Mouse (Mus musculus): ENCODE results near the gene Fbxw21.
"Not testable (repeated sequence)": the region's sequence is repeated elsewhere in the genome, so short reads cannot be mapped to it uniquely, and the experiment has no call there.

Gene Fbxw21

DNA sequence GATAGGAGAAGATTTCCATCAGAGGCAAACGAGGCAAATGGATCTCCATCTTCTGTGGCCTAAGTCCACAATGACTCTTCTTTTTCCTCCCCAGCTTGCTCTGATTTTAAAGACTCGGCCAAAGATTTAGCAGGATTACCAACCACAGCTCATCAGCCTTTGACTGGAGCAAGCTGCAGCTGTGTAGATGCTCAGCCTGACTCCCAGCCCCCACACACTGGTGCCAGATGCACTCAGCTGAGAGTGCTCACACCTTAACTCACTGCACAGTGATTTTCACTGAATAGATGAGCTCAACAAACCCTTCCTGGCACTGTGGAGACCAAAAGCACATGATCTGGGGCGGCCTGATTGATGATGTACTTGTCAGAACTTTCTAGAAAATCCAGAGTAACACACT is at the start of gene Fbxw21:
Fbxw21 (minus strand) TSS at position 101 of the 400 bp plus-strand sequence.
- no peak for DNase-seq (ENCODE audit: low spot score)

DNA sequence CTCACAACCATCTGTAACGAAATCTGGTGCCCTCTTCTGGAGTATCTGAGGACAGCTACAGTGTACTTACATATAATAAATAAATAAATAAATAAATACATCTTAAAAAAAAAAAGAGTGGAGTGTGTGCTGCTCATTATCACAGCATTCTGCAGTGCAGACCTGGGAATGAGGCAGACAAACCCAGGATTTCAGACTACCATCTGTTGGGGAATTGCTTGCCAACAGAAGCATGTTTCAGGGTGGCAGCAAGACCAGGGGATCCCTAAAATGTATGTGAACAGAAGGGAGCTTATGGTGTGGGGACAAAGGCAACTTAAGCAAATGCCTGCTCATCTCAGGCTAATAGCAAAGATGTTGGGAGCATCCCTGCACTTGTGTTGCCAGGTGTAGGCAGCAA is 39.5 kb upstream of the Fbxw21 start:
- DNase-seq (ENCODE audit: low spot score): not testable (repeated sequence)

DNA sequence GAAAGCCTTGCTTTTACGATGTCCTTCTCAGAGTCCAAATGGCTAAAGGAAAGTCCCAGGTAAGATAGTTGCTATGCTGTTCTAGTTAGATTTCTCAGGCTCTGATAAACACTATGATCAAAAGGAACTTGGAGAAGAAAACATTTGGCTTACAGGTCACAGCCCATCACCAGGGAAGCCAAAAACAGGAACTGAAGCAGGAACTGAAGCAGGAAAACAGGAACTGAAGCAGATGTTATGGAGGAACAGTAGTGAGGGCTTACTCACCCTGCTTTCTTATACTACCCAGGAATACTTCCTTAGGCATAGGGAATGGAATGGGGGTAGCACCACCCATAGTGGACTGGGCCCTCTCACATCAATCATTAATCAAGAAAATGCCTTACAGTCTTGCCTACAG is 38.5 kb upstream of the Fbxw21 start:
- no peak for DNase-seq (ENCODE audit: low spot score)

DNA sequence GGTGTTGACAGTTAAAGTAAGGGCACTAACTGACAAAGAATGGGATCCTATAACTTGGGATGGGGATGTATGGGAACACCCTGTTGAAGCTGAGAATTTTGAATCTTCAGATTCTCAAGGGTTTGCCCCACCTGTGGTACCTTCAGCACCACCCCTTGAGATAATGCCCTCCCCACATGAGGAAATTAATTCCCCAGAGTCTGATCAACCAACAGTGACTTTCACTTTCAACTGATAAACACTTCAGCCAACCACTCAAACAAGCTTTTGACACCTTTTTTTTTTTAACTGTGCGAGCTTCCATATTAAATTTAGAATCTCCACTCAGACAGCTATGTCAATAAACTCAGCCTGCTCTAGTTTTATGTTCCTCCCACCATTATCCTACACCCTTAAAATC is 37.5 kb upstream of the Fbxw21 start:
- no peak for DNase-seq (ENCODE audit: low spot score)

DNA sequence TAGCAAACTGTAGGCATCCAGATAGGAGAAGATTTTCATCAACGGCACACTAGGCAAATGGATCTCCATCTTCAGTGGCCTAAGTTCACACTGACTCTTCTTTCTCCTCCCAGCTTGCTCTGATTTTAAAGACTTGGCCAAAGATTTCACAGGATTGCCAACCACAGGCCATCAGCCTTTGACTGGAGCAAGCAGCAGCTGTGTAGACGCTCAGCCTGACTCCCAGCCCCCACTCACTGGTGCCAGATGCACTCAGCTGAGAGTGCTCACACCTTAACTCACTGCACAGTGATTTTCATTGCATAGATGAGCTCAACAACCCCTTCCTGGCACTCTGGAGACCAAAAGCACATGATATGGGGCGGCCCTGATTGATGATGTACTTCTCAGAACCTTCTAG is 34.0 kb upstream of the Fbxw21 start, which contains the start of gene Fbxw13:
Fbxw13 (minus strand) TSS at position 101 of the 400 bp plus-strand sequence.
- not testable (repeated sequence) for DNase-seq (ENCODE audit: low spot score)

DNA sequence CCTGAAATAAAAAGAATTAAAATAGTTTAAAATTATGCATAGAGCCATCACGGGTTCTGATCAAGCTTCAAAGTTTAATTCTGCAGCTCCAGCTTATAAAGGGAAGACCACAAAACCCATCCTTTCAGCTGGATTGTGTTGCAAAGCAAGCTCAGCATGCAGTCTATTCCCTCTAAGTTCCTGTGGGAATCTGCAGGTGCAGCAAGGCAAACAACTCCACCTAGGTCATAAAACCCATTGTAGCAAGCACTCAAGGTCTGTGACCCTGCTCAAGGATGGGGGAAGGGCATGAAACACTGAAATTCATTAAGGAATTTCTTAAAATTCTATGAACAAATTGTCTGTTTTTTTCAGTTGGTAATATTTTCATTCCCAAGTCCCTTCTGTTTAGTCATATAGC is 15.4 kb upstream of the Fbxw21 start:
- no peak for DNase-seq (ENCODE audit: low spot score)

DNA sequence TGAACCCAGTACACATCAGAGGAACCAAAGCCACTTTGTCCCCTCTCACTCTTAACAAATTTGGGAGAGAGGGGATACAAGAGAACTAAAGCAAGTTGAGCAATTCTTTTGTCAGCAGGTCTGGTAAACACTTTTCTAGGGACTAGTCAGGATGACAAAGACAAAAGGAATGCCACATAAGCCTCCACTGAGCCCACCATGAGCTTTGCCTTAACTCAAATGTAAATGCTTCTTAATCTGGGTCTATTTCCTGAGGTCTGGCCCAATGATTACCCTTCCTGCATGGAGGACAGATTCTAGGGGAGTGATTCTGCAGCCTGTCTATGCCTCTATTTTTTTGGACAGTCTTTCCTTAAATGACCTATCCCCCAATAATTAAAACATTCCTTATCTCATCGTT is 14.5 kb upstream of the Fbxw21 start:
- DNase-seq (ENCODE audit: low spot score): no peak

DNA sequence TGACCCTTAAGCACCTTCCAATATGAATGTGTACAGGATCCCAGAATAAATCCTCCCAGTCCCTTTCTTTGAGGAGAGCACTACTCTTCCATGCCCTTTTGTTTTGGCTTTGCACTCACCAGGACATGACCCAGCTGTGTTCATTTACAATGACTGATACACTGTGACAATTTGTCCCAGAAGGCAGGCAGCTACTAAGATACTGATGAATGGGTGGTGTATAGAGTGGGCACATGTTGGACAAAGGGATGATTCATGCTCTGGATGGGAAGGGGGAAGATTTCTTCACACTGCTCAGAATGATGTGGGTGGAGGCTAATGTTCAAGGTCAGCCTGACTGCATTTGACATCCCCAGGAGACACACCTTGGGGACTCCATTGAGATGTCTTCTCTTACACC is 5.5 kb upstream of the Fbxw21 start:
- no peak for DNase-seq (ENCODE audit: low spot score)

DNA sequence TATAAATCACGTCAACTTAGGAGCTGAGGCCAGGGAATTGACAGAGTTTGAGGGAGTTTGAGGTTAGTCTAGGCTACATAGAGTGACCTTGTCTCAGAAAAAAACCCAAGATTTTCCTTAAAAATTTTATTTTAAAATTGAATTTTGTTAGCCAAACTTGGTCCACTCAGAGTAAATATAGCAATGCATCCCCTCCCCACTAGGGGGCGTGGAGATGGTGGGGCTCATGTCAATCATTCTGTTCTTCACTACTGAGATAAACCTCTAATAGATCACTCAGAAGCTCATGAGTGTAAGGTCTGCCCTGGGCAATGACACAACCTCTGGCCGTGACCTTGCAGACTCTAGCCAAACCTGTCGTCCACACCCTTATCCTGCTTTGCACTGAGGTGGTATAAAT is 21.4 kb downstream of the Fbxw21 start:
- DNase-seq (ENCODE audit: low spot score): not testable (repeated sequence)

DNA sequence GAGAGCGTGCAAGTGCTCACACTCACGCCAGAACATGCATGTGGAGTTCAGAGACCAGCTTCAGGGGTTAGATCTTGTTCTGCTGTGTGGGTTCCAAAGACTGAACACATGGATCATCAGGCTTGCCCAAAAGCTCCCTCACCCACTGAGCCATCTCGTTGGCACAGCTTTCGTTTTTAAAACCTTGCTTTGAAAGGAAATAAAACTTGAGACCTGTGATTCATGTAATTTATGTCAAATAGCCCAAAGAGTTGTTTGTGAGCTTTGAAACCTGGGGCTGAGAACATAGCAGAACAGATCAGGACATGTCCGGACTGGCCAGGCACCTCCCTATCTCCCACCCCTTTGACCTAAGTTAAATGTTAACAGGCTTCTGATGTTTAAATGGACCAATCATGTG is 31.8 kb downstream of the Fbxw21 start:
- DNase-seq (ENCODE audit: low spot score): no peak

DNA sequence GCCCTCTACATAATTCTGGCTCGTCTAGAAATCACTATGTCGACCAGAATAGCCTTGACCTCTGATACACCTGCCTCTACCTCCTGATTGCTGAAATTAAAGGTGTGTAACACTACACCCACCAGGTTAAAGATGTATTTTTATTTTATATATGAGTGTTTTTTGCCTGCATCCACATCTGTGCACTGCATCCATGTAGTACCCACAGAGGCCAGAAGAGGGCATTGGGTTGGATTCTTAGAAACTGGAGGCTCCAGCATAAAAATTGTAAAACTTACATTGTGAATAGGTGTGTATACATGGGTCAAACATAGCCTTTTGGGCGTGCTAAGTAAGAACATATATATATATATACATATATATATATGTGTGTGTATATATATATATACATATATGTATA is 33.6 kb downstream of the Fbxw21 start:
- no peak for DNase-seq (ENCODE audit: low spot score)

DNA sequence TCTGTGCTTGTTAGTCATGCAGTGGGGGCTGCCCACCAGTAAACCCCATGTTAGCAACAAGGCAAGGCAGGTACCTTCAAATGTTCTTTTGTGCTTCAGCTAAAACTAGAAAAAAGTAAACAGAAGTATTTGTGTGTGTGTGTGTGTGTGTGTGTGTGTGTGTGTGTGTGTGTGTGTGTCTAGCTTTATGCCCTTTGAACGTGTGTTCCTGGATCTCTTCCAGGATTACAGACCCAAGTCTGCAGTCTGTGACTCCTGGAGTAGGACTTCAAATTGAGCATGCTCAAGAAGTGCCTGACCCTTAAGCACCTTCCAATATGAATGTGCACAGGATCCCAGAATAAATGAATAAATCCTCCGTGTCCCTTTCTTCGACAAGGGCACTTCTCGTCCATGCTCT is 34.8 kb downstream of the Fbxw21 start:
- no peak for DNase-seq (ENCODE audit: low spot score)

DNA sequence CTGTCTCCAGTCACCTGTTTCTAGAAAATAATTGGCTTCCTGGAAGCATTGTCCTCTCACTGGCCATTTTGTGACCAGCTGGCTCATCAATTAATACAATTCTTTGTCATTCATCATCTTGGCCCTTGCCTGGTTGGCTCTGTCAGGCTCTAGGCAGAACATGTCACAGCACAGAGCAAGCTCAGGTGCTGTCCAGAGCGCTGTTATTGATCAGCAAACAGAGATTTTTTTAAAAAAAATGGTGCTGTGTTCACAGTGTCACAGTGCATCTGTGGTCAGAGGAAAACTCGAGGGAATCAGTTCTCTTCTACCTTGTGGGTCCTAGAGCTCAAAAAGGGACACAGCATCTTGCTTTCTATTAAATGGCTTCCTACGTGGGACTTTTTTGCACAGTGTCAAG is 36.4 kb downstream of the Fbxw21 start:
- no peak for DNase-seq (ENCODE audit: low spot score)

DNA sequence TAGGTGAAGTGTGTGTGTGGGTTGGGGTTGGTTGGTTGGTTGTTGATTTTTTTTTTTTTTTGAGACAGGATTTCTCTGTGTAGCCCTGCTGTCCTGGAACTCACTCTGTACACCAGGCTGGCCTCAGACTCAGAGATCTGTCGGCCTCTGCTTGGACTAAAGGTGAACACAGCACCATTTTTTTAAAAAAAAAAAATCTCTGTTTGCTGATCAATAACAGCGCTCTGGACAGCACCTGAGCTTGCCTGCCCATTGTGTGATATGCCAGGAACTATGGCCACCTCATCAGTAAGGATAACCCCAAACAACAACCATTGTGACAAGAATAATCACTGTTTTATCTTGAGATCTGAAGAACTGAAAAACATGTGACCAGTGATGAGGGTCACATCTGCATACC is 36.8 kb downstream of the Fbxw21 start:
- DNase-seq (ENCODE audit: low spot score): no peak

DNA sequence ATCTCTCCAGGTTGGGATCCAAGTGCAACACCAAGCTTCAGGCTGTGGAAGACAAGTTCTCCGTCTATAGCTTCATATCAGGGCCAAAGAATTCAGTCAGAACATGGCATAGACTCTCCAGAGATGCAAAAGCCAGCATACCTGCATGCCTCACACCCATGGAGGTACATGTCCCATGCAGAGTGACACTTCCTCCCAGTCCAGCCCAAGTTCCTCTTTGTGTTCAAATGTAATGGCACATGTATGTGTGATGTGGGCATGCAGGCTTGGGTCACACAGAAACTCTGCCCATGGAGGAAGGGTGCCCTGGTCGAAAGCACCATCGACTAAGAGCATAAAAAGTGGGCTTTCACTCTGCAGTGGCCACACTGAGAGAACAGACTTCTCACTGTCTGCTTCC is 37.7 kb downstream of the Fbxw21 start:
- no peak for DNase-seq (ENCODE audit: low spot score)

DNA sequence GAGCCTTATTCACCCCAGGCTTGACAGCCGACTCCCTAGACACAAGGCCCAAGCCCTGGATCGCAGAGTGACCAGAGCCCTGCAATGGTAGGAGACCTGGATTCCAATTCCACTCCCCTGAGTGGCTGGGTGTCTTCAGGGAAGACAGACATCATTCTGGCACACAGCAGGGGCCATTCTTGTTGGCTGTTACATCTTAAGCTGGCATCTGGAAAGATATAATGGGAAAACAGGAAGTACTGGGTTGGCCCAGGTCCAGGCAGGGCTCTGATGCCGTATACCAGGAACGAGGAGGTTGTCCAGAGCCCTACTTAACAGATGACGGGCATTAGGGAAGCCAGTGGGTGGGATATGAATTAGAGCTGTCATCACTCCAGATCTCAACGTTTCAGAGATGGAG is 38.6 kb downstream of the Fbxw21 start:
- DNase-seq (ENCODE audit: low spot score): no peak

DNA sequence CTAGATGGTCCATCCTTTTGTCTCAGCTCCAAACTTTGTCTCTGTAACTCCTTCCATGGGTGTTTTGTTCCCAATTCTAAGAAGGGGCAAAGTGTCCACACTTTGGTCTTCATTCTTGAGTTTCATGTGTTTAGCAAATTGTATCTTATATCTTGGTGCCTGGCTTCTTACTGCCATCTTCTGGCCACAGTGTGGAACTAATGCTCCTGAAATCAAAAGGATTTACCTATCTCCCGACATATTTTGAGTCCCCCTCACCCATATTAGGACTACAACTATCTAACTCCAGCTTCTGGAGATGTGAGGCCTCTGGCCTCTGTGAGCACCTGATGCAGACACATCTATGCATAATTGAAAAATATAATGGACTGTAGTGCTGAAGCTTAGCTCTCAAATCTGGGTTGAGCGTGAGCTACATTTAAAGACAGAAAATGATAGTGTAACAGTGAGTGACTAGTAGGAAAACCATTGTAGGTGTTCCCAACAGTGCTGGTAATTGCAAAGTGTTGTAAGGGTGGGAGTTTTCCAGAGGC is 39.2 kb downstream of the Fbxw21 start:
- DNase-seq (ENCODE audit: low spot score): no peak

DNA sequence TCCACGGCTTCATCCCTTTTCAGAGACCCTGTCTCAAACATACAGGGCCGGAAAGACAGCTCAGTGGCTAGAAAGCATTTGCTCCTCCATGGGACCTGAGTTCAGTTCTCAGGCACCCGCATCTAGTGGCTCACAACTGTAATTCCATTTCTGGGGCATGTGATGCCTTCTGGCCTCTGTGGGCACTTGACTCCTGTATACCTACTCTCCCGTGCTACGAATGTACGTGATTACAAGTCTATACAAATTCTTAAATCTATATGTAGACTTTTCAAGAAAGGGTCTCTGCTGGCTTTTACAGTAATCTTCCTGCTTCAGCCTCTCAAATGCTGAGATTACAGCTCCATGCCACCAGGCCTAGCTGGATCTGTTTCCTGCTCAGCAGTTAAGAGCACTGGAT is 40.9 kb downstream of the Fbxw21 start:
- DNase-seq (ENCODE audit: low spot score): no peak

DNA sequence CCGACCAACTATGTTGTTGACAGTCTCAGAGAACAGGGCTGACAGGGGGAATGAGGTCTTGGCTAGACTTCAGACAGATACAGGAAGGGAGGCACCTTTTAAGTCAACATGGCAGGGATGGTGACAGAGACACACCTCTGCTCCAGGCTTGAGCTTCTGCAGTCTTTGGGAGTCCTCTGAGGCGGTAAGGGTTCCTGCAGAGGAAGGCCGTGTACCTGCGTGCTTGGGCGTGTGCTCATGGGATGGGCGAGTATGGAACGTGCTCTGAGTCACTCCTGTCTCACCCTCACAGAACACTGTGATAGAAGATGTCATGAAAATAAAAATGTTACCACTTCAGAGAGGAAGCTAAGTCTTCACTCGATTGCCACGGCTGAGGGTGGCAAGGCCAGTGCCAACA is 42.3 kb downstream of the Fbxw21 start:
- no peak for DNase-seq (ENCODE audit: low spot score)

DNA sequence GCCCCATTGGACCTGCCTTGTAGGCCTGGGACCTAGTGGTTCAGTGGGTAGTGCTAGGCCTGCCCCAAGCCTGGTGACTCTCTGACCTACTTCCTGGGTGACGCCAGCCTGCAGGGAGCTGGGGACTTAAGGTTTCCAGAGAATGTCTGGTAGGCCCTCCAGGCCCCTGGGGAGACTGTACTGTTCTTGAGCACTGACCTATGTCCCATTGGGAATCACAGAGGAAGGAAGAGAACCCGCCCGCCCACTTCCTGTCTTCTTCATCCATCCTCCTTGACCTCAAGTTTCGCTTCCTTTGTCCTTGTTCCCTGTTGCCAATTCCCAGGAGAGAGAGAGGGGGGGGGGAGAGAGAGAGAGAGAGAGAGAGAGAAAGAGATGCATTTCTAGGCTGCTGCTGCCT is 43.7 kb downstream of the Fbxw21 start:
- DNase-seq (ENCODE audit: low spot score): no peak

DNA sequence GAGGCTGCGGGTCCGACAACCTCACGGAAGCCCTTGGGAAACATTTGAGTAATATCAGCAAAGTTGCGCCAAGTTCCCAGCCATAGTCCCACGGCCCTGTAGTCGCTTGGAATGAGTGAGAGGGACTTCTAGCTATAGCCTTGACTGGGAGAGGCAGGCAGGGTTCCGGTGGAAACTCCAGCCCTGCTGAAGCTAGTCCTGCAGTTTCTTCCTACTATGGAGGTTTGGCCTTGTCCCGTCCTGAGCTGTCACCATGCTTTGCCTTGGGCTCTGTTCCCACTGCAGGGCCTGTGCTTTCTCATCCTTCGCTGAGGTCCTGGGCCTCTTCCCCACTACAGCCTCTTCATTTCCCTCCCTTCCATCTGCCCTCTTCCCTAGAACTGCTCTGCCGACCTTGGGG is 45.6 kb downstream of the Fbxw21 start:
- DNase-seq (ENCODE audit: low spot score): no peak

DNA sequence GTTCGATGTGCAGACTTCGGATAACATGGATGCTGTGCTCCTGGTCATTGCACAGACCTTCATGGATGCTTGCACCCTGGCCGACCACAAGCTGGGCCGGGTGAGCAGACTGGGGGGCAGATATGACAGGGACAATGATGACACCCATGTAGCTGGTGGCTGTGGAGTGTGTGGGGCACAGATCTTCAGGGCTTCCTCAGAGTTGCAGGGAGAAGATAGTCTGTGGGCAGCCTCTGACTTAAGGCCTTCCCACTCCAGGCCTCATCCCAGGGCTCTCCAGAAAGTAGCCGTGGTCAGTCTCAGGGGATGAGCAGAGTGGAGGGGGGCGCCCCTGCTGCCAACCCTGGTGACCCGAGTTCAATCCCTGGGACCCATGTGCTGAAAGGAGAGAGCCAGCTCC is 47.0 kb downstream of the Fbxw21 start:
- DNase-seq (ENCODE audit: low spot score): no peak

DNA sequence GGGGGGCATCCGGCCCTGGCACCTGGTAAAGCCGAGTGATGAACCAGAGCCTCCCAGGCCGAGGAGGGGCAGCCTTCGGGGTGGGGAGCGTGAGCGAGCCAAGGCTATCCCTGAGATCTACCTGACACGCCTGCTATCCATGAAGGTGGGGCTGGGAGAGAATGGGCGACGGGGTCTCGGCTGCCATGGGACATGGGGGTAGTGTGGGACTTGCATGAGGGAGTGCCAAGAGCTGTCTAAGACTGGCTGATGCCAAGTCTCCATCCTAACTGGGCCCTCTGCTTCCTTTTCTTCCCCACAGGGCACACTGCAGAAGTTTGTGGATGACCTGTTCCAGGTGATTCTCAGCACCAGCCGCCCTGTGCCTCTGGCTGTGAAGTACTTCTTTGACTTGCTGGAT is 47.6 kb downstream of the Fbxw21 start:
- DNase-seq (ENCODE audit: low spot score): no peak

DNA sequence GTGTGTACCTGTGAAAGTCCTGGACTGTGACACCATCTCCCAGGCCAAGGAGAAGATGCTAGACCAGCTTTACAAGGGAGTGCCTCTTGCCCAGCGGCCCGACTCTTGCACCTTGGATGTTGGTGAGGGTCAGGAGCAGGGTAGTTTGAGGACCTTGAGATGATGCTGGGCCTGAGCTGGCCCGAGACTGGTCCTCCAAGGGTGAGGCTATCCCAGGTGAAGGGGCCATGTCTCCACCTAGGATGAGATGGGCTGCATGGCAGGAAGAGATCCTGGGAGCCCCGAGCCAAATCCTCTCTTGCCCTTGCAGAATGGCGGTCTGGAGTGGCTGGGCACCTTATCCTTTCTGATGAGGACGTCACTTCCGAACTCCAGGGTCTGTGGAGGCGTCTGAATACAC is 48.5 kb downstream of the Fbxw21 start:
- DNase-seq (ENCODE audit: low spot score): no peak

DNA sequence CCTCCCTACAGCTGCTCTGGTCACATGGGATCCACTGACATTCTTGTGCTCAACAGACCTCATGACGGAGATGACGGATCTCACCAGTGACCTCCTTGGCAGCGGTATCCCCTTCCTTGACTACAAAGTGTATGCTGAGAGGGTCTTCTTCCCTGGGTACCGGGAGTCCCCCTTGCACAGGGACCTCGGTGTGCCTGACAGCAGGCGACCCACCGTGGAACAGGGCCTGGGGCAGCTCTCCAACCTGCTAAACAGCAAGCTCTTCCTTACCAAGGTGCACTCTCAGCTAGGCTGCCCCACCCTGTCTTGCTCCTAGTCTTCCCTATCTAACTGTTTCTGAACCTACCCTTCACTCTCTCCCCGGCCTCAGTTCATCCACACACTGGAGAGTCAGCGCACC is 50.2 kb downstream of the Fbxw21 start:
- DNase-seq (ENCODE audit: low spot score): no peak

Measured in ovary, postnatal 10 days (tissue).